Mouse (Mus musculus) cerebellum, adult 2 months (tissue): ENCODE measurements around the gene Slc35g3. TPM values are rescaled to one million over a fixed set of nuclear protein-coding genes. Genes with fewer than 3 reads are reported as not detected.
"Not testable (repeated sequence)": the region's sequence is repeated elsewhere in the genome, so short reads cannot be mapped to it uniquely, and the experiment has no call there.

Source experiments
- DNase-seq, 2 experiments: peaks; one replicate each; pipeline ENCODE4 v3.0.0; 2021
- H3K27ac ChIP-seq: fragments of 200-500 bp; 2 replicates; pipeline ENCODE4 v1.5.1; 2012; ENCODE audit warnings: low read length, control low read depth, inconsistent platforms; ENCODE audit not compliant: insufficient read depth
- H3K27me3 ChIP-seq: fragments of 200-500 bp; 2 replicates; pipeline ENCODE4 v1.6.1; 2012; ENCODE audit warnings: inconsistent platforms, mild to moderate bottlenecking, low read length, moderate library complexity; ENCODE audit not compliant: control insufficient read depth, insufficient read depth
- H3K4me1 ChIP-seq: fragments of 200-500 bp; 2 replicates; pipeline ENCODE4 v1.6.1; 2011; ENCODE audit warnings: low read length; ENCODE audit not compliant: control insufficient read depth, insufficient read depth
- H3K4me3 ChIP-seq: fragments of 200-500 bp; replicated peaks from 2 replicates; pipeline ENCODE3; 2011; ENCODE audit warnings: mild to moderate bottlenecking, low read depth, low read length, control low read depth; ENCODE audit not compliant: insufficient read depth
- CTCF ChIP-seq: fragments of 200-500 bp; IDR thresholded peaks from 2 replicates; pipeline ENCODE4 v1.5.1; 2011; ENCODE audit warnings: low read depth, mild to moderate bottlenecking, control low read depth, low read length, moderate library complexity, borderline replicate concordance; ENCODE audit not compliant: insufficient read depth
- POLR2A ChIP-seq: fragments of 200-500 bp; IDR thresholded peaks from 2 replicates; pipeline ENCODE4 v1.6.1; 2011; ENCODE audit warnings: low read length, control low read depth, borderline replicate concordance; ENCODE audit not compliant: insufficient read depth
- WGBS: fragments of 180-500 bp; shearing (Covaris S2); methylation state at CpG from one replicate; pipeline ENCODE4 v1.1.7; 2018; 5-methylcytosine and 5-hydroxymethylcytosine counted together
- polyA plus RNA-seq: library from polyadenylated mRNA; depleted of rRNA; stranded (reverse); fragments of >200 nt; gene quantifications from 2 replicates; pipeline ENCODE4 v1.2.3, GENCODE M21; 2012

Gene Slc35g3
- polyA plus RNA-seq, 1 experiment: not detected

DNA sequence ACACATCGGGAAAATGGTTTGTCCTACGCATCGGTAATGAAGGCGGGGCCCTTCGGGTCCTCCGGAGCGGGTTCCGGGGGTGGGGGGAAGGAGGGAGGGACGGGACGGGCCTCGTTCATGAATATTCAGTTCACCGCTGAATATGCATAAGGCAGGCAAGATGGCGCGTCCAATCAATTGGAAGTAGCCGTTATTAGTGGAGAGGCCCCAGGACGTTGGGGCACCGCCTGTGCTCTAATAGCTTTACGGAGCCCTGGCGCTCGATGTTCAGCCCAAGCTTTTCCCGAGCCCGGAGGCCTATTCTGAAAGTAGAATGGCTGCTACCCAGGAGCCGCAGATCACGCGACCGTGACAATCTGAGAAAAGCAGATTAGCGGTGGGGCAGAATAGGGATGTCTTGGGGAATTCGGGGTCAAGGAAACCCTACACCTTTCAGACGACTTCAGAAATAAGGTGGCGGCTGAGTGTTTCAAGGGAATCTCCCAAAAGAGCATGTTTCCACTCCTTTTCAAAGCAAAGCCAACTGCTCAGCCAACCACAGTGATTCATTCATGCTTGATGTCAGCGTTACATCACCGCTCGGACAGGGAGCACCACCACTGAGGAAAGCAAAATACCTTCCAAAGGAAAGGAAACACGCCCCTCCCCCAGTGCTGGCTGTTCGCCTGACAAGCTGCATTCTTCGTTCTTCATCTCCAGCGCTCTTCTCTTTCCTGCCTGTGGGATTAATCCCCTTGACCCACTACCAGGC lies 2.6 kb downstream of the Slc35g3 start:
- DNase-seq: peak; percentile 94
- no peaks in the 10 kb centered on the region for H3K27me3 ChIP-seq
- peaks cover 10% of the 10 kb centered on the region for H3K4me1 ChIP-seq
- peak overlapping the region; percentile 92 for H3K4me3 ChIP-seq
- peak overlapping the region; percentile 93 for H3K27ac ChIP-seq
- no peak for TF ChIP-seq CTCF
- TF ChIP-seq POLR2A: peak; percentile 63; the same call in 1 of the 2 replicates
- under 1% methylated on average over 37 of the region's 37 CpGs for WGBS

DNA sequence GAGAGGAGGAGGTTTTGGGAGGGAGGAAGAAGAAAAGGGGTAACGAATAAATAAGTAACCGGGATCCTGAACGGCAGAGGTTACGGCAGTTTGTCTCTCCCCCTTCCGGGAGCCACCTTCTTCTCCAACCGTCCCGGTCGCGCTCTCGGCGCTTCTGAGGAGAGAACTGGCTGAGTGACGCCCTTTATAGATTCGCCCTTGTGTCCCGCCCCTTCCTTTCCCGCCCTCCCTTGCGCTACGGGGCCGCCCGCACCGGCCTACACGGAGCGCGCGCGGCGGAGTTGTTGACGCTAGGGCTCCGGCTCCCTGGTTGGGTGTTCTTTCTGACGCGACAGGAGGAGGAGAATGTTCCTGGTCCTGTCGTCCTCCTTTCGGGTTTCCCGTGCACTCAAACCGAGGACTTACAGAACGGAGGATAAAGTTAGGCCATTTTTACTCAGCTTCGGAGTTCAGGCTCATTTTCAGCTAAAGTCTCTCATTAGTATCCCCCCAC lies 3.2 kb downstream of the Slc35g3 start, which contains the start of gene Polr2a:
Polr2a (minus strand) TSS at position 160 of the 493 bp plus-strand sequence.
- peak within 1 kb of the TSS; percentile 93 for H3K27ac ChIP-seq
- TF ChIP-seq POLR2A (peak; percentile 99), CTCF (peak; percentile 13; the same call in 1 of the 2 replicates)
- peaks cover 10% of the 10 kb centered on the region for H3K4me1 ChIP-seq
- under 1% methylated on average over 36 of the region's 36 CpGs for WGBS
- no peaks in the 10 kb centered on the region for H3K27me3 ChIP-seq
- DNase-seq: peak; percentile 98 to 99
- H3K4me3 ChIP-seq: peak within 1 kb of the TSS; percentile 92

DNA sequence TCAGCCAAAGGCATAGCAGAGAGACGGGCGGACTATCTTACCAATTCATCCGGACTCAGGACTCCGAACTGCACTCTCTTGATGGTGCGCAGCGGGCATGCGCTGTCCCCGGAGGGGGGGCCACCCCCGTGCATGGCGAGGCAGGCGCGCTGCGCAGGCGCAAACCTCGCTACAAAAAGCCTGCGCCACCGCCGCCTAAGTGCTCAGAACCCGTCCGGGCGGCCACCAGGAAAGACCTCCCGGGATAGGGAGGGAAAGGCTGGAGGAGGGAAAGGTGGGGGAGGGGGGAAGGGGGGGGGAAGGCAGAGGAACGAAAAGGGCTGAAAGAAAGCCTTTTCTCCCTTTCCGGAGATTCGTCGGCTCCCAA lies 3.7 kb downstream of the Slc35g3 start:
- under 1% methylated on average over 26 of the region's 26 CpGs for WGBS
- Histone ChIP-seq H3K27me3 (no peaks in the 10 kb centered on the region), H3K4me3 (peak overlapping the region; percentile 92), H3K4me1 (peaks cover 10% of the 10 kb centered on the region), H3K27ac (peak overlapping the region; percentile 78; the same call in 1 of the 2 replicates)
- TF ChIP-seq CTCF (no peak), POLR2A (no peak; the same call in 1 of the 2 replicates)
- peak; percentile 98 for DNase-seq

DNA sequence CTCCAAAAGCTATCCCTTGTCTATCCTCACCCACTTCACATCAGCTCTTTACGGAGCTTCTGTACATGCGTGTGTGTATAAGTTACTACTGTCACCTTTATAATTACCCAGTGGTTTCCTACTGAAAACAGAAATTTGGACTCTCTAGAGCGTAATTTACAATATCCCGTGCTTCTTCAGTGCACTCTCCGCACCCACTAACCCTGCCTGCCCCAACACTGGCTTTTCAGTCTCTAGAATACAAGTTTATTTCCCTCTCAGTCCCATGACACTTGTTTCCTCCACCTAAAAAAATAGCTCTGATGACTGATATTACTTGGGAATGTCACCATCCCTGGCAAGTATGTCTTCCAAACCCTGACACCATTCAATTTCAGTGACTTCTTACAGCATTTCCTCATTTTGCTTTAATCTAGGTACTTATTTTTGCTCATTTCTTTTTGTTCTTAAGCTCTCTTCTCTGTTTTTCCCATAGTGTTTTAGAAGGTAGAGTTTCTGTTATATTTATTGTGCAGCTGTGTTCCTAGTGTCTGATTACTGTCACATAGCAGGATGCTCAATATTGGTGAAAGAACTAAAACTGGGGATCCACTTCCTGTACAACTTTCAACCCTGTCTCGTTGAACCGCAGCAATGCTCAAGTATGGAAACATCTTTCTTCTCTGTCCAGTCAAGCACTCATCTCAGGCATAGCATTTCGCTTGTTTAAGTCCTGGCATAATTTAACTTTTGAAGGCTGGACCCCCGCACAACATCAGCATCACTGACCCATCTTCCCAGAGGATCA lies 4.3 kb downstream of the Slc35g3 start:
- no peaks in the 10 kb centered on the region for H3K27me3 ChIP-seq
- DNase-seq: no peak
- H3K4me1 ChIP-seq: peaks cover 10% of the 10 kb centered on the region
- 28% methylated on average over 9 of the region's 9 CpGs for WGBS
- H3K27ac ChIP-seq: peak overlapping the region; percentile 27; the same call in 1 of the 2 replicates
- peak overlapping the region; percentile 92 for H3K4me3 ChIP-seq
- no peak for TF ChIP-seq POLR2A
- no peak for TF ChIP-seq CTCF

DNA sequence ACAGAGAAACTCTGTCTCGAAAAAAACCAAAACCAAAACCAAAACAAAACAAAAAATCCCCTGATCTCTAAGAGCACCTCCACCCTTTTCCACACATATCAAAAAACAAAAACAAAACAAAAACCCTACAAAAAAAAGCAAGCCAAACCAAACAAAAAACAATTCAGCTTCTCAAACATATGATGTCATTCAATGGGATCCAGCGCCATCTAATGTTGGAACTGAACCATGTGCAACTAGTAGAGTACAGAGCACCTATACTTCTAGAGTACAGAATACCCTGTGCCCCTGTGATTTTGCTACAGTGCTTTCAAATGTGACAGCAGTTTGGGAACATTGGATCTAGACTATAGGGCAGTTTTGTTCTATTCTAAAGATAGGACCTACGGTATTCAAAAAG lies 7.1 kb downstream of the Slc35g3 start:
- Histone ChIP-seq H3K27ac (no peak overlapping the region), H3K27me3 (no peaks in the 10 kb centered on the region), H3K4me1 (no peaks in the 10 kb centered on the region; the same call in 1 of the 2 replicates), H3K4me3 (no peak overlapping the region)
- 40% methylated on average over 3 of the region's 3 CpGs for WGBS
- peak in 1 of 2 experiments; percentile 71 for DNase-seq
- TF ChIP-seq CTCF (no peak), POLR2A (no peak)

DNA sequence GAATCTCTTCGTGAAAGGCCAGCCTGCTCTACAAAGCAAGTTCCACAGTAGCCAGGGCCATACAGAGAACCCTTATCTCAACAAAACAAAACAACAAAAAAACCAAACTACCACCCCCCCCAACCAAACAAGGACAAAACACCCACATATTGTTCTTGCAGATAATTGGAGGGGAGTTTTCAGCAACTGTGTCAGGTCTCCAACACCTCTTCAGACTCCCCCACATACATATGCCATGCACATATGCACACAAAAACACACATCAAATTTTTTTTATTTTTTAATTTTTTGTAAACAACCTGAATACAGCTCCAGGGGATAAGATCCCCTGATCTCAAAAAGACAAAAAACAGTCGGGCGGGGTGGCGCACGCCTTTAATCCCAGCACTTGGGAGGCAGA lies 7.5 kb downstream of the Slc35g3 start:
- TF ChIP-seq CTCF (no peak), POLR2A (no peak)
- no peaks in the 10 kb centered on the region for H3K27me3 ChIP-seq
- H3K4me3 ChIP-seq: no peak overlapping the region
- H3K4me1 ChIP-seq: no peaks in the 10 kb centered on the region; the same call in 1 of the 2 replicates
- WGBS: 74% methylated on average over 5 of the region's 5 CpGs
- no peak for DNase-seq
- no peak overlapping the region for H3K27ac ChIP-seq

DNA sequence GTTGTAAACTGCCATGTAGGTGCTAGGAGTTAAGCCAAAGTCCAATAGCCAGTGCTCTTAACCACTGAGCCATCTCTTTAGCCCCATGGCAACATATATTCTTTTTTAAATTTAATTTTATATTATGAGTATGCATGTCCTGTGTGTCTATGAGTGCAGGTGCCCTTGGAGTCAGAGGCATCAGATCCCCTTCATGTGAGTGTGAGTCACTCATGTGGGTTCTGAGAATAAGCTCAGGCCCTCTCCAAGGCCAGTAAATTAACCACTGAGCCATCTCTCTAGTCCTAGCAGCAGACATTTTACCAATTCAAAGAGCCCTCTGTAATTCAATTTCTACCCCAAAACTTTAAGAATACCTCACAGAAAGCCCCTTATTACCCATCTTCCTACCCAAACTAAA lies 9.1 kb downstream of the Slc35g3 start:
- TF ChIP-seq POLR2A (no peak), CTCF (no peak)
- no peaks in the 10 kb centered on the region; the same call in 1 of the 2 replicates for H3K4me1 ChIP-seq
- DNase-seq: no peak
- H3K27me3 ChIP-seq: no peaks in the 10 kb centered on the region
- H3K27ac ChIP-seq: no peak overlapping the region
- no peak overlapping the region for H3K4me3 ChIP-seq

DNA sequence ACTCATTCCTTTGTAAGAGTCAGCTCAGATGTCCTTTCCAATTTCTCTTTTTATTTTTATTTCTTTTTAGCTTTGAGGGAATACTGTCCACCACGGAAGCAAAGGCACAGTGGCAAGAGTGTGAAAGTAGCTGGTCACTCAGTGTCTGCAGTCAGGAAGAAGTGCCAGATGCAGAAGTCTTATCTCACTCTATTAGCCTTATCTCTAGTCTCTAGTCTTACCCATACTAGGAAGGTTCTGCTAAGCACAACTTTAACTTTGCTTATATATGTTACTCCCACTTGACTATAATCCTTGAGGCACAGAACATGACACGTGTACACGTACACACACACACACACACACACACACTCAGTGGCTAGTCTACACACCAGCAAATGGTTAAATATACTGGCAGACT lies 10.1 kb downstream of the Slc35g3 start:
- no peak overlapping the region for H3K27ac ChIP-seq
- DNase-seq: no peak
- no peak for TF ChIP-seq CTCF
- no peak for TF ChIP-seq POLR2A
- H3K4me1 ChIP-seq: no peaks in the 10 kb centered on the region; the same call in 1 of the 2 replicates
- WGBS: 75% methylated on average over 3 of the region's 3 CpGs
- H3K27me3 ChIP-seq: no peaks in the 10 kb centered on the region
- H3K4me3 ChIP-seq: no peak overlapping the region

DNA sequence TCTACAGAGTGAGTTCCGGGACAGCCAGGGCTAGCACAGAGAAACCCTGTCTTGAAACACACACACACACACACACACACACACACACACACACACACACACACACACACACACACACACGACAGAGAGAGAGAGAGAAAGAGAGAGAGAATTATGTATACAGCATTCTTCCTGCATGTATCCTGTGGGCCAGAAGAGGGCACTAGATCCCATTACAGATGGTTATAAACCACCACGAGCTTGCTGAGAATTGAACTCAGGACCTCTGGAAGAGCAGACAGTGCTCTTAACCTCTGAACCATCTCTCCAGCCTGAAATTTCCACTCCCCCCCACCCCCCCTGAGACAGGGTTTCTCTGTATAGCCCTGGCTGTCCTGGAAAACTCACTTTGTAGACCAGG lies 30.4 kb downstream of the Slc35g3 start:
- 68% methylated on average over 2 of the region's 3 CpGs for WGBS
- H3K4me1 ChIP-seq, DNase-seq, H3K27ac ChIP-seq, H3K4me3 ChIP-seq, H3K27me3 ChIP-seq: not testable (repeated sequence)
